Mouse (Mus musculus) testis, postnatal 10 days (tissue): ENCODE results near the gene Tubg2.
A peak's percentile ranks its signal among the peaks of the same experiment; 100 is the strongest.

Experiments
- DNase-seq: peaks from one replicate; pipeline ENCODE4 v3.0.0; 2021; ENCODE audit warnings: low spot score

Tubg2 gene

GRCm38 (mm10) chr11:101167211-101167962 lies 11.7 kb downstream of the Tubg2 start:
- no peak for DNase-seq

- no peak for DNase-seq
Measured at GRCm38 (mm10) chr11:101167963-101168300, 12.2 kb downstream of the Tubg2 start.

DNA sequence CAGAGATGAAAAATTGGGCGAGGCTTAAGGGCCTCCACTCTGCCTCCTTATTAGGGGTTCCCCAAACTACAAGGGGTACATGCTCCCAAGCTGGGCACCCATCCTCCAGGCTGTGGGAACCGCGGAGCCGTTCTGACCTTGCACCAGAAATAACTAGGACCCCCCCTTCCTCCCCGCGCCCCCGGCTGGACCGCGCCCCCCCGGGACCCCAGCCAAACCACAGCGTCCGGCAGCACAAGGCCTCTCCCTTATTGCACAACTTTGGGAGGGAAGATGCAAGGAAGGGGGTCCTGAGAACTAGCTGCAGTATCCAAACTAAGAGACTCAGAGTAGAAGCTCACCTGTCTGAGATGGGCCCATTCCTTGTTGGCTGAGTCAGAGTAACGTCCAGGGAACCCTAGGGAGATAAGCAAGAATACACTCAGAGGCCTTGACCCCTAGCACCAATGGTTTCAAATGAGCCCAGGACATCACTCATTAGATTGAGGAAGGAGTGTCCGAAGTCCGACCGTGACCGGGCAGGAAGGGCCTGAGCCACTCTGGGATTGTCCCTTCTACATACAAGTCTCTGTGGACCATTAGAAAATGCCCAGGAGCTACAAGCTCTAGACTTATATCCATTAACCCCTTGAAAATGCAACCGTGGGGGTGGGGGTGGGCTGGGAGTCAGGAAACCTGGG lies 12.7 kb downstream of the Tubg2 start:
- peak; percentile 77 for DNase-seq

- DNase-seq, result no peak
Measured at GRCm38 (mm10) chr11:101169301-101170107, 13.8 kb downstream of the Tubg2 start.

- DNase-seq, result peak; percentile 79
Measured at GRCm38 (mm10) chr11:101170354-101170810, 14.7 kb downstream of the Tubg2 start, which contains the start of gene Cntnap1. TSS of gene Cntnap1 (plus strand) at chr11:101170523.

DNA sequence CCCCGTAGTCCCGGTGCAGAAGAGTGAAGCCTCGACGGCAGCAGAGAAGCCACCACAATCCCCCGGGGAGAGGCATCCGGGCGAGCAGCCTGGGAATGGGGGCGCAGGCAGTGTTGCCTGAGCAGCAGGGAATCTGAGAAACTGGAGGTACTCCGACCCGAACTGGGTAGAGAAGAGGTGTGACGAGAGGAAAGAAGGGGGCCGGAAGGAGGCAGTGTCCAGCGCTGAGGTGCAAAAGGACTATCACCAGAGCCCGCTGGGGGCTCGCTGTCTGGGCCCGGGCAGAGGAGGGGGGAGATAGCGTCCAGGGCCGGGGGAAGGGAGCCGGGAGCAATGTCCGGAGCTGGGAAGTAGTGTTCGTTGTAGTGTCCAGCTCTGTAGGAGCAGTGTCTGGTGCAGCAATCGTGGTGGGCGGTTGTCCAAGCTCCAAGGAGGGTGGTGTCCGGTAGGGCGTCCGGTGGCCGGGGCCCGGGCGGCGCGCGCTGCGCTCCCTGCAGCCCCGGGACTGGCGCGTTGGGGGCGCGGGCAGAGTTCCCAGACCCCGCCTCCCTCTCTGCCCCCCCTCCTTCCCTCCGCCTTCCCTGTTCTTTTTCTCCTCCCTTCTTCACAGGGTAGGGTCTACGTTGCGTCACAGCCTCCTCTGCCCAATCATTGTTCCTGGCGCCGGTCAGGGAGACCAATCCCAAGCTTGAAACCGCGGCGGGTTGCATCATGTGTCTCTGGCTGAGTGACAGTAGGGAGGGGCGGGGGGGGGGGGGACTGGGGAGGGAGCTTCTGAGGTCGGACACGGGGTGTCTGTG lies 15.3 kb downstream of the Tubg2 start, which contains the start of gene Plekhh3:
TSS of gene Plekhh3 (minus strand) at position 541 of the 800 bp plus-strand sequence.
- peak; percentile 91 for DNase-seq

DNA sequence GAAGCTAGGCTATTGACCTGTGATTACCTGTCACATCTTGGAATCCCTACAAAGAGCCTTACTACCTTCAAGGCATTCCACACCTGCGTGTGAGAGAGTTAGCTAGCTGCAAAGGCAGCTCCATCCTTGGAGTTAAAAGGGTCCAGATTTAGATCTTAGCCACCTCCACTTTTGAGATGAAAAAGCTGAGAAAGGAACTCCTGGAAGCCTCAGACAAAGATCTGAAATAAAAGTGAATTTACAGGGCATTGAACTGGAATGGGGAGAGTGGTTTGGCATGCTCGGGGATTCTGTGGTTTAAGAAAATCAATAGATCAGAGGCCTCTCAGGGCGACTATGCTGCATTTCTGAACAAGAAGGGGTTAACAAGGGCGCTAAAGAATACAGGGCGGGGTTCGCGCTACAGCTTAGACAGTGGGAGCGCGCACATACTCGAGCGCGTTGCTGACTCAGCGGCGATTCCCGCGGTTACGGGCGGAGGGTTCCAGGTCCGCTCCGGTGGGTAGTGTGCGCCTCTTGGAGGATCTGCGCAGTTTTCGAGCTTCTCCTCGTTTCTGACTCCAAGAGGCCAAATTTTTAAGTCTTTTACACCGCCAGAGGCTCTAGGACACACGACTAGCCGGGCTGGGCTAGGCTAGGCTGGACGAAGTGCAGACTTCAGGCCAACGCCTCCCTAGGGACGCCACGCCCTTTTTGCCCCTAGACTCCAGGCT lies 16.2 kb downstream of the Tubg2 start:
- peak; percentile 77 for DNase-seq

GRCm38 (mm10) chr11:101172434-101172815 lies 16.7 kb downstream of the Tubg2 start:
- DNase-seq, result no peak

- DNase-seq, result peak; percentile 78
Measured at GRCm38 (mm10) chr11:101173112-101173511, 17.4 kb downstream of the Tubg2 start.

GRCm38 (mm10) chr11:101173631-101174388 lies 18.1 kb downstream of the Tubg2 start:
- DNase-seq, result peak; percentile 82

DNA sequence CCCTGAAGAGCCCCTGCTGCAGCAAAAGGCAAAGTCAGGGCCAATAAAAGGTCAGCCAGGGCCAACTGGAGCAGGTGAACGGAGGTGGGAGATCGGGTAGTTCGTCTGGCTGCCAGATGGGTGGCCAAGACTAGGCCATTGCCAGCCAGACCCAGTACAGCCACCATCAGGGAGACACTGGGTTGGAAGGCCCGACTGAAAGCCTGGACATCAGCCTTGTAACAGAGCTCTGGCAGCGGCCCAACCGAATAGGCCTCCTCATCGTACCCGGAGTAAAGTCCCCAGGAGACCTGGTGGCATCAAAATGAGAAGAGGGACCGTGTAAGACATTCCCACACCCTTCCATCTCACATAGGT lies 18.7 kb downstream of the Tubg2 start:
- DNase-seq, result peak; percentile 75

DNA sequence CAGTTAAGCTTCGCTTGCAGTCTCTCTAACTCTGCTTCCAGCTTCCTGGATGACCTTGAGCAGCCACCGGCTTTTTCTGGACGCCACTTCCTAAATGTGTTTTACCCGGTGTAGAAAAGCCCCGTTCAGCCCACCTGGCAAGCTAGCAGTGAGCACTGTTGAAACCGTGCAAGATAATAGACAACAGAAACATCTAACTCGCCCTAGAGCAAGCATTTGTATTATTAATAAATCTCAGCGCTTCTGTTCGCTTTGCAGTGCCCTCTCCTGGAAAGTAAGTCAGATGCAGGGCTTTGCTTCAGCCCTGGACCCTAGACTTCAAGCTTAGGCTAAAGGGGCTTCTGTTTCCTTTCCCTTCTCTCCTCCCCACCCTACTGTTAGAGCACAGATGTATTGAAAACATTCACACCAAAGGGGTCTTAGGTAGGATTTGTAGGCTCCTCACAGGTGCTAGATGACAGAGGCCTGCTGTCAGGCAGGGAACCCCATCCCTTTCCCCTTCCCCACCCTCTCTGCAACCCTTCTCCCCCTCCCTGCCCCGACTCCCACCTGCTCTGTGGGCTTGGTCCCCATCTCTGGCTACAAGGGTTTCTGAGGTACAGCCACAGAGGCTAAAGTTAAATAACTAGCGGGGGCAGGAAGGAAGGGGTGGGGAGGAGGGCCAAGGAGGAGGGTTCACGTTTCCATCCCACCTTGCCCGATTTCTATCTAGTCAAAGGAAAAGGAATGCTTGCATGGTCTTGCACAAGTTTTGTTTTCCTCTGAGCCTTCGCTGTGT lies 19.3 kb downstream of the Tubg2 start, which contains the start of gene Ccr10:
TSS of gene Ccr10 (minus strand) at position 593 of the 778 bp plus-strand sequence.
- no peak for DNase-seq

- DNase-seq, result no peak
Measured at GRCm38 (mm10) chr11:101175636-101176116, 20.0 kb downstream of the Tubg2 start.

- DNase-seq, result no peak
Measured at GRCm38 (mm10) chr11:101176117-101176691, 20.5 kb downstream of the Tubg2 start.

DNA sequence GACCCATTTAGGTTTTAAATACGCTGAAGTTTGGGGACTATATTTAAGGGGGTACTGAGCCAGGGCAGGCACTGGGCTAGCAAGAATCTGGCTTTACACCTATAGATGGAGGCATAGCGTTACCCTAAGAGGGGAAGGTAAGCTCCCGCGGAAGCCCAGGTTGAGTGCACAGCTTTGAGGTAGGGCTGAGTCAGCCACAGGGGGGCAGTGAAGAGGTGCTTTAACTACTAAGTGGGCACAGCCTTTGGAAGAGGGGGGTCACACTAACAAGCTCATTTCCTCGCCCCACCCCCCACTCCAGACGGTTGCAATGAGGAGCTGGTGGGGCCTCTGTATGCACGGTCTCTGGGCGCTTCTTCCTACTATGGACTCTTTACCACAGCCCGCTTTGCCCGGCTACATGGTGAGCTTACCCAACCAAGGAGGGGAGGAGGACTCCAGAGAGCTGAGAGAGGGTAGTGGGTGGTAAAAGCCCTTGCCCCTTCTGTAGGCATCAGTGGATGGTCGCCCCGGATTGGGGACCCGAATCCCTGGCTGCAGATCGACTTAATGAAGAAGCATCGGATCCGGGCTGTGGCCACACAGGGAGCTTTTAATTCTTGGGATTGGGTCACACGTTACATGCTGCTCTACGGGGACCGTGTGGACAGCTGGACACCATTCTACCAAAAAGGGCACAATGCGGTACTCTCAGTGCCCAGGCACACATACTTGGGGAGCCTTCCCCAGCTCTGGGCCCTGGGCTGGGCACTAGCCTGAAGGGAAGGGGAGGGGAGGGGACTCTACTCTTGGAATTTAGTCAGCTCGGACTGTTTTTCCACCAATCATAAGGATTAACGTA lies 21.4 kb downstream of the Tubg2 start:
- peak; percentile 82 for DNase-seq

GRCm38 (mm10) chr11:101178061-101179058 lies 22.7 kb downstream of the Tubg2 start:
- DNase-seq, result no peak

DNA sequence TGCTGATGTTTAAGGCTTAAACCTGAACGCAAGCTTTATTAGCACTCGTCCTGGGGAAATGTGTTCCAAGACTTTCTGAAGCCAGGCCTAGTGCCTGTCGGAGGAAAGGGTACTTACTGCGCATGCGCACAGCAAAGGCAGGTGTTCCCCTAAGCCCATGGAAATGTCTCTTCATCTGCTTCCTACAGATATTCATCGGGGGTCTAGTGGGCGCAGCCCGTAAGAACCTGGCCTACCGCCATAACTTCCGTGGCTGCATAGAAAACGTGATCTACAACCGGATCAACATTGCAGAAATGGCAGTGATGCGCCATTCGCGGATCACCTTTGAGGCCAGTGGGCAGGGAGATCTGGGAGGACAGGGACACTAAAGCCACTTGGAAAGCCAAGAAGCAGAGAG lies 23.6 kb downstream of the Tubg2 start:
- no peak for DNase-seq
